Mouse (Mus musculus): ENCODE measurements around the gene Bpifa2.
"Not testable (repeated sequence)": the region's sequence is repeated elsewhere in the genome, so short reads cannot be mapped to it uniquely, and the experiment has no call there.

The Bpifa2 gene

DNA sequence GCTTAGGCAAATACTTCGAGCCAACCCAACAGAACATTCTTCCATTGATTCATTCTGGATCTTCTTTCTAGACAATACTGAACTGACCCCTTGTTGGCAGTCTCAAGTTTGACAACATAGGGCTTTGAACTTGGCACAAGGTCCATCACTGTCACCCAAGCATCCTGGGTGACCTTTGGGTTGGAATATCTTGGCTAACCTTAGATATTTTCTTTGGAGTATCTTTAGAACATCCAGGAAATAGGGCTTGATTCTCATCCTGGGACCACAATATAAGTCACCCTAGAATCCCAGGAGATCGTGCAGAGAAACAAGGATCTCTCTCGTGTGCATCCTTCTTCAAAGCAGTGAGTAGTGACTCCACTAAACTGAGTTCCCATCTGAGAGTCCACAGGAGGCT is at the start of gene Bpifa2:
Bpifa2 (plus strand) TSS at position 301 of the 400 bp plus-strand sequence.
- DNase-seq (ENCODE audit: extremely low spot score, low spot score): no peak

DNA sequence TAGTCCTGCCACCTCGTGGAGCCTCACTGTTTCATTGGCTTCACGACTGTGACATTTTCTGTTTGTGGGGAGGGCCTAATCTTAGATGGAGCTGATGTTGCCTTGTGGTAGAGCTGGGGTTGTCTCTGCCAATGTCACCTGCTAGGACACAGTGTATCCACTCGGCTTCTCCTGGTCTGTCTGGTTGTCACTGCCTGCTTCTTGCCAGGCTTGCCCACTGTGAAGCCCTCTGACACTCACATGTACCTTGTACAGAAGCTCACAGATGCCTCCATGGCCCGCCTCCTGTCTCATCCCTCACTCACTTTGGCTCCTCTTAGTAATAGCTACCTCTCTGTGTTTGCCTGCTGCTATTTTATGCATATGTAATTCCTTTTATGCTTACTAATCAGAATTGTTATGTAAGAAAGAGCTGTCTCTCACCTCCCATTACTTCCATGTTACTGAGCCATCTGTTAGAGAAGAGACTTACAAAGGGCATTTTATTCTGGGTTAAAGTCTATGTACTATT is 45.2 kb upstream of the Bpifa2 start:
- no peak for DNase-seq (ENCODE audit: extremely low spot score, low spot score)

DNA sequence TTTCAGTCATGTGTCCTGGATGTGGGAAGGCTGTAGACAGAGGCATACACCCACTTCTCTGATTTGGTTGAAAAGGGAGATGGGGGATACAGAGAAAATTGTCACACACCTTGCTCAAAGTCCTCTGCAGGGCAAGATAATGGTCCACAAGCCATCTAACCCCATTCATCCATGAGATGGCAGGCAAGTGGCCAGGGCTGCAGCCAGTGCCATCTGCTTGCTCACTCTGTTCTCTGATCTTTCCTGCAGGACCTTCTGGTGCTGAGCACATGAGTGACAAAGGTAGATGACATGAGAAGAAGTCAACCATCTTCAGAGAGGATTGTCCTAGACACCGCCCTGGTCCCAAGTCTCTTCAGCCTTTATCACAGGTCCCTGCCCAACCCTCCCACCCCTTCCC is 44.7 kb upstream of the Bpifa2 start:
- no peak for DNase-seq (ENCODE audit: extremely low spot score, low spot score)

DNA sequence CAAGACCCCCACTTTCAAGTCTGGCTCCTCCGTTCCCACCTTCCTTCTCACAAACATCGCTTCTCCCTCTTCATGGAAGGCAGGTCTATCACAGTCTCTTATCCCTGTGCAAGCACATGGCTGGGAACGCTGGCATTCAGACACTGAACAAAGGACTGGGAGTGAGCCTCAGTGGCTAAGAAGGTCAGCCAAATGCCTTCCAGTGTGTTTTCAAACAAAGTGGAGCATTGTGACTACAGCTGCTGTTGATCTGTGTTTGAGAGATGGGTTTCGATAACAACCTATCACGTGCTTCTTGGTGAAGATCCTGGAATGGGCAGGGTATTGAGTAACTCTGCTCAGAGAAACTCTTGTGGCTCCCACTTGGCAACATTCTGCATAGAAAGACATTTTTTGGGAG is 37.8 kb upstream of the Bpifa2 start:
- no peak for DNase-seq (ENCODE audit: extremely low spot score, low spot score)

DNA sequence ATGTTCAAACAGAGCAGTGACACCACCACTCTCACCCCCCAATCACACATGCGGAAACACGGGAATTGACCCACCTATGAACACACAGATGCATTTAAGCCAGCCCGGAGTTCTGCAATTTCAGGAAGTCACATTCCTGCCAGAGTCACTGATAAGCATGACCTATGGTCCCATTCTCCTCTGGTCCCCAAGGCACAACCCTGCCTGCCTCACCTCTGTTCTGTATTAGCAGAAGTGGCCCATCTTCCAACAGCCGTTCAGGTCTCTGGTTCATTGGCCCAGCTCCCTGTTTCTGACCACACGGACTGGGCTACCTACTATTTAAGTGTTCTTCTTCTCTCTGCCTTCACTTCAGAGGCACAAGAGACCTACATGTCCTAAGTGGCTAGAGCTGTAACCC is 33.5 kb upstream of the Bpifa2 start, which contains the start of gene Bpifa6:
Bpifa6 (plus strand) TSS at position 364 of the 400 bp plus-strand sequence.
- no peak for DNase-seq (ENCODE audit: extremely low spot score, low spot score)

DNA sequence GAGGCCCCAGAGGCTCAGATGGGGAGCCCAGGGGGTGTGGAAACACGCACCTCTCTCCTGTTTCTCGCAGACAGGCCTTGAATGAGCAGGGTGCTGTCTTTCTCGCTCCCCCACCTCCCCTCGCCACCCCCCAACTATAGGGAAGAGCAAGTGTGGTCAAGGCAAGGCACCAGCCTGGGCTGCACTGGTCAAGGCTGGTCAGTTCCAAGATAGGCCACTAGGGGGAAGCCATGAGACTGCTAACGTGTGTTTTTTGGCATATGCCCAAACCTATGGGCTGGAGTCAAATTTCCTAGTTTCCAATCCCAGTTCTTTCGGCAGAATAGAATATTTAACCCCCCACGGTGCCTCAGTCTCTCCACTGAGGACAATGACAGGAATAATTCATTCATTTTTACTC is 12.3 kb upstream of the Bpifa2 start:
- peak; percentile 84 for DNase-seq (ENCODE audit: extremely low spot score, low spot score)

DNA sequence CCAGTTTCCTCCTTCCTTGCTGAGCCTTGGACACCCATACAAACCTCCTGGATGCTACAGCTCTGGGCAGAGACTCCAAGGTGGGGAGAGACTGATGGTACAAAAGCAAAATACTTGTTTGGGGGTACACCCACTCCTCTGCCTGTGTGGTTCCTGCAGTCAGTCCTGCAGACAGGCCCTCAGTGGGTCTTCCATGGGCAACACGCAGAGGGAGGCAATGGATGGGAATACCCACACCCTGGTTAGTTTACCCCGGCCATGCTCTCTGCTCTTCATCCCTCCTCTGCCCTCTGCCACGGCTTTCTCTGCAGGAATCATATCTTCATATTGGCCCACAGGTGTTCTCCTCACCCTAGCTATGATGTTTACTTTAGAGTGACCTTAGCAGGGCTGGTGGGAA is 7.6 kb upstream of the Bpifa2 start:
- no peak for DNase-seq (ENCODE audit: extremely low spot score, low spot score)

DNA sequence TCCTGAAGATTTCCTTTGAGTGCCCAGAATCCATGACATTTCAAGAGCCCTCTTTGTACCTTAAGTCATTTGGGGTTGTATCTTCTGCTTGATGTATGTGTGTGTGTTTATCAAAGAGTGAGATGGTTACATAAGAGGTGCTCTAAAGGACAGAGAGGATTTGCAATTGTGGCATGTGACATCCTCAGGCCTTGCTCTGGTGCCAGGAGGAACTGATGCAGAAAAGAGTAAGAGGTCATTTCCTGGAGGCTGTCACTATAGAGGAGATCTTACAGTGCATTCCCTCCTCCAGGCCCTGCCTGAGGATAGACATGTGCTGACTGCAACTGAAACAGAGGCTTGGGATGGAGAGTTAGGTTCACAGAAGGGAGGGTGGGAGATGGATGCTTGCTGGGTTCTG is 7.0 kb upstream of the Bpifa2 start:
- DNase-seq (ENCODE audit: extremely low spot score, low spot score): no peak

DNA sequence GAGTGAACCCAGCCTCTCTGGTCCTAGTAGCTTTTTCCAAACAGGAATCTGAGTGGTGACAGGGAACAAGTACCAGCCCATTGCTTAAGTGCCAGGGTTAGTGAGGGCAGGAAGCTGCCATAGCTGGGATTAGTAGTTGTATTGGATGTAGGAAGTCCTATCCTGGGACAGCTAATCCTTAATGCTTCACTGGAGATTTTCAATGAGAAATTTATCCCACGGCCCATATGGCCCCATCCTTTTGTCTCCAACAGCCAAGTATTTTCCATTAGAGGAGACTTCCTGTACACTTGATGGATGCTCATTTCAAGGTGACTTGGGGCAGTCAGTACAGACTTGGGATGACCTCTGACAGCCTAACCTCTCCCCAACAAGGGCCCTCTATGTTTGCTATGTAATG is 3.6 kb upstream of the Bpifa2 start:
- DNase-seq (ENCODE audit: extremely low spot score, low spot score): no peak

DNA sequence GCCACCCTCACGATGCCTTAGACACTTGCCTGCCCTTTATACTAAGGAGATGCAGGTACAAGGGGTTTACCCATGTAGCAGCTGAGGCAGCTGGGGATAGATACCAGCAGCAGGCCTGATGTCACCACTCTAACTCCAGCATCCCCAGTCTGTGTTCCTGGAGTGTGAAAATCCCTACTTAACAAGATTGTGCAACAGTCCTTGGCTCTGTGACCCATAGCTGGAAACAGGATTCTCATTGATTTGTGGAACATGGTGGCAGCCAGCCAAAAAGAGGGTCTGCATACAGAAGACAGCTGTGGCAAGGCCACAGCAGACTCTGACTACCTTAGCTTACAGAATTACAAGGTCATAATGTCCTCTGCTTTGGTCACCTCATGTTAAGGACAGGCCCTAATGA is 3.0 kb upstream of the Bpifa2 start:
- no peak for DNase-seq (ENCODE audit: extremely low spot score, low spot score)

DNA sequence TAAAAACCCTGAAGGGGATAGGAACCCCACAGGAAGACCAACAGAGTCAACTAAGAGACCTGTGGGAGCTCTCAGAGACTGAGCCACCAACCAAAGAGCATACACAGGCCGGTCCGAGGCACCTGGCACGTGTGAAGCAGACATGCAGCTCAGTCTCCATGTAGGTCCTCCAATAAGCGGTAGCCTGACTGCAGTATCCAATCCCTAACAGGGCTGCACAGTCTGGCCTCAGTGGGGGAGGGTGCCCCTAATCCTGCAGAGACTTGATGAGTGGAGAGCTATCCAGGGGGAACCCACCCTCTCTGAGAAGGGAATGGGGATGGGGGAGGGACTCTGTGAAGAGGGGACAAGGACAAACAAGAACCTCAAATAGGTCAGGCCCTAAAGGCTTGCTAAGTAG is 2.3 kb upstream of the Bpifa2 start:
- DNase-seq (ENCODE audit: extremely low spot score, low spot score): no peak

DNA sequence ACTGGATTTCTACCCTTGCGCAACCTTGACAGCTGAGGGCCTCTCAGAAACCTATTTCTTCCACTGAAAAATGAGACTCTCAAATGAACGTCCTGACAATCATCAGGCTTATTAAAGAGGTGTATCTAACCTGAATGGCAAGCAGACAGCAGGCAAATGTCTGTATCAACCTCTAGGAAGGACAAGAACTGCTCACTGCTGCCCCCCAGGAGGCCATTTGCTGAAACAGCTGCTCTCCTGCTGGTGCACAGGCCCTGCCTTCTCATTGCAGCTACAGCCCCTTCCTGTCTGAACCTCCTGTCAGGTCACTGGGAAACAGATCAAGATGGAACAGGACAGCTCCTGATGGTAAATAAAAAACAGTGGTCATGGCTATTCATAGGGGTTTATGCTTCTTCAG is 1.7 kb upstream of the Bpifa2 start:
- DNase-seq (ENCODE audit: extremely low spot score, low spot score): no peak

DNA sequence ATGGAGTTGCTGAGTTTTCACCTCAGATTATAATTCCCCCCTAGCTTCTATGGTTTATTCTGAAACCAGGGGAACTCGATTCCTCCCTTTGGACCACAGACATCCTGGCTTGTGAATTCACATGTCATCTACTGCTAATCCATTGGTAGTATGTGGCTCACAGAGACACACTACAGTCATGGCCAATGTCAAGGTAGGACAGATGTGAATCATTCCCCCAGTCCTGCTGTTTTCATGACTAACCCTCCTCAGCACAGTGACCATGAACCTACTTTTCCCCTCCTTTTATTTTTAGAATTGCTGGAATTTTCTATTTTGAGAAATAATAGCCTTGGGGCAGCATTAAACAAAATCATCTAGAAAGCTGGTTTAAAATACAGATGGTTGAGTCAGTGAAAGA is 684 bp upstream of the Bpifa2 start:
- no peak for DNase-seq (ENCODE audit: extremely low spot score, low spot score)

DNA sequence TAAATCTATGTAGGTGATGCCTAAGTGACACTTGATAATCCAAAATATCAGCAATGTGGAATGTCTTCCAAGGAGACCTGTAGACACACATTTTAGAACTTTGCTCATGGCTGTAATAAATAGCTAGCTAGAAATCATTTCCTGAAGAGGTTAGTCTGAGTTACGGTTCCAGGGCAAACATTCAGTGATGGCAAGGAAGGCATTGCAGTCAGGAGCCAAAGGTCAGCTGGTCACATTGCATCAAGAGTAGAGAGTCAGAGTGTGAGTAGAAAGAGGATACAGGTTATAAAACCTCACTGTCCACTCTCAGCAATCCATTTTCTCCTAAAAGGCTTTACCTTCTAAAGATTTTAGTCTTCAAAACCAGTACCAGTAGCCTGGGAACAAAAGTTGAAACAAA is 9.9 kb downstream of the Bpifa2 start:
- no peak for DNase-seq (ENCODE audit: extremely low spot score, low spot score)

DNA sequence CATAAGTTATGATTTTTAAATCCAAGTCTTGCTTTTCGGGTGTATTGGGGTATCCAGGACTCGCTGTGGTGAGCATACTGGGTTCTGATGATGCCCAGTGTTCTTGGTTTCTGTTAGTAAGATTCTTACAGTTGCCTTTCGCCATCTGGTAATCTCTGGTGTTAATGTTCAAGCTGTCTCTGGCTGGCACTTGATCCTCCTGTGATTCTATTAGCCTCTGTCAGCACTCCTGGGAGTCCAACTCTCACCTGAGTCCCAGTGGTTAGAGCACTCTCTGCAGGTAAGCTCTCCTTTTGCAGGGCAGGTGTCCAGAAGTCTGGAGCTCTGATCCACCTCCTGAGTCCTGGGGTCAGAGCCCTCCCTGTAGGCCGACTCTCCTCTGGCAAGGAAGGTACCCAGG is 16.6 kb downstream of the Bpifa2 start:
- DNase-seq (ENCODE audit: extremely low spot score, low spot score): not testable (repeated sequence)

DNA sequence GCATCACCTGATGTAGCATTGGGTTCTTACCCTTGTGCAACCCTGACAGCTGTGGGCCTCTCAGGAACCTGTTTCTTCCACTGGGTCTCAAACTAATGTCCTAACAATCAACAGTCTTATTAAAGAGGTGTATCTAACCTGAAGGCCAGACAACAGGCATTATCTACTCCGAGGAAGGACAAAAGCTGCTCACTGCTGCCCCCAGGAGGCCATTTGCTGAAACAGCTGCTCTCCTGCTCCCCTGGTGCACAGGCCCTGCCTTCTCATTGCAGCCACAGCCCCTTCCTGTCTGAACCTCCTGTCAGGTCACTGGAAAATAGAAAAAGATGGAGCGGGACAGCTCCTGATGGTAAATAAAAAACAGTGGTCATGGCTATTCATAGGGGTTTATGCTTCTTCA is 30.9 kb downstream of the Bpifa2 start:
- peak; percentile 30 for DNase-seq (ENCODE audit: extremely low spot score, low spot score)

DNA sequence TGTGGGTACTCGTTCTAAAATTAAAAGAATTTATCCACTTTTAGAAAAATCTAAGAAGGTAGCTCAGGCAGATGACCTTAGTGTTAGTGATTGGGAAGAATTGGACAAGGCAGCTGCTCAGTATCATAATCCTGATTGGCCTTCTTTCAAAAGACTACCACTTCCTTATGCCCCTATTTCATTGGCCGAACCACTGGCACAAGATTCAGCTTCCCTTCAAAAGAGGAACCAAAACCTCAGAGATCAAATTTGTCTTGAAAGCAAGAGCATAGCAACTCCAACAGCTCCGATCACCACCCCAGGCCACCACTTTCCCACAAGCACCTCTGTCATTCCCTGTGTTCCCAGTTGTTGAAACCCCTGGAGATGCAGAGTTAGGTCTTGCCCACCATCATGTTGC is 36.7 kb downstream of the Bpifa2 start:
- DNase-seq (ENCODE audit: extremely low spot score, low spot score): no peak

DNA sequence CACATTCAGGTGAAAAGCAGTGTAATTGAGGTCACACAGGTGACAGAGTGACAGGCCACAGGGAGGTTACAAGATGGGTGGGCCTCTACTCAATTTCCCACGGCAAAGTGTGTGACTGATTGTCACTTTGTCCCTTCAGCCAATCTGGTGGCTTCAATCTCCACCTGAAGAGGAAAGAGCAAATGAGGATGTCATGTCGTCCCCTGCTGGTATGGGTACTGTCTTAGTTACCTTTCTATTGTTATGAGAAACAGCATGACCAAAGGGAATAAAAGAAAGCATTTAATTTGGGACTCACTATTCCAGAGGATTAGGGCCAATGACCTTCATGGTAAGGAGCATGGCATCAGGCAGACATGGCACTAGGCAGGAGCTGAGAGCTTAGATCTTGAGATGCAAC is 50.6 kb downstream of the Bpifa2 start:
- no peak for DNase-seq (ENCODE audit: extremely low spot score, low spot score)
